ENCODE assay signal across 7 mouse cellular contexts in the genomic region with DNA sequence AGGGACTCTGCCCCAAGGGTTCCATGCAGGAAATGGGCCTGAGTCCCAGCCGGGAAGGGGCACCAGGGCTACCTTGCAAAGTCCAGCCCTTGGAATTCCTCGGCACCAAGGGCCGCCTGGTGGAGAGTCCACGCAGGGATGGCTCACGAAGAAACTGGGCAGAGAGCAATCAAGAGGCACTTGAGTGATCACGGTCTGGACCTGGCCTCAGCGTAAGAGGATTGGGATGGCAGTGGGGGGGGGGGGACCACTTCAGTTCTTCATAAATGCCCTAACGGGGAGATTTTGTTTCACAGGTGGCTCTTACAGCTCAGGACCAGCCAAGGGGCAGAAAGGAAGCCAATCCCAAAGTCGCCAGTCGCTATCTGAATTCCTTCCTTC. TPM values are rescaled to one million over a fixed set of nuclear protein-coding genes. Genes with fewer than 3 reads are reported as not detected.
A peak's percentile ranks its signal among the peaks of the same experiment; 100 is the strongest.
DNase-seq lines count a peak whose midpoint lies in the region.

No protein-coding gene starts in this region.

- H3K4me1 ChIP-seq in embryonic facial prominence, embryonic 10.5 days, result peaks cover 76% of the 10 kb centered on the region

- intact Hi-C loops in left cerebral cortex, postnatal 25 days (cut with DNase I), result no loop called here

- no peaks in the 10 kb centered on the region for H3K27me3 ChIP-seq in embryonic facial prominence, embryonic 10.5 days (replicated peaks; ENCODE audit: low read depth, poor library complexity, severe bottlenecking)

- WGBS in embryonic facial prominence, embryonic 10.5 days, result 5% methylated on average over 10 of the region's 10 CpGs

- DNase-seq in MN1 (ENCODE audit: low spot score), result peak; percentile 57
- peak; percentile 54 for DNase-seq in embryonic facial prominence, embryonic 10.5 days (ENCODE audit: low spot score)
- DNase-seq in kidney, adult 11 months, result peak; percentile 70
- peak; percentile 20 for DNase-seq in lung, postnatal 36 days
- DNase-seq in right cerebral cortex, adult 18-20 months, result no peak
- DNase-seq in left cerebral cortex, postnatal 25 days (ENCODE audit: low spot score in 2 of 2), result no peak
- DNase-seq in cerebellum, adult 11-12 months, result no peak

- peak overlapping the region; percentile 94 for H3K27ac ChIP-seq in embryonic facial prominence, embryonic 10.5 days (replicated peaks)

- H3K4me3 ChIP-seq in embryonic facial prominence, embryonic 10.5 days, result peak overlapping the region; percentile 49

- peaks cover 17% of the 10 kb centered on the region for H3K36me3 ChIP-seq in embryonic facial prominence, embryonic 10.5 days (replicated peaks)

- no peaks in the 10 kb centered on the region for H3K9me3 ChIP-seq in embryonic facial prominence, embryonic 10.5 days

RNA-seq across cellular contexts. Expression of gene Arhgef10l, which starts 41.7 kb away (rescaled TPM):
- polyA plus RNA-seq in embryonic facial prominence, embryonic 10.5 days (2016; fragmentation: Nextera tagmentation; extraction: Ambion mirVana), result 17.9 and 18.2 TPM in 2 replicates
- 10 to 100 TPM; 53.2 to 57.9 TPM for total RNA-seq in left cerebral cortex, postnatal 25 days (2021)

Comparison
In these comparisons a context has a peak if more than half of its experiments do, and no peak if none do; other contexts are left out.
1. DNase-seq: peak in MN1 (single experiment), embryonic facial prominence, embryonic 10.5 days (single experiment), kidney, adult 11 months (single experiment) and lung, postnatal 36 days (single experiment); none in right cerebral cortex, adult 18-20 months (single experiment), left cerebral cortex, postnatal 25 days (0 of 2) and cerebellum, adult 11-12 months (single experiment).